Mouse (Mus musculus) liver, embryonic 14.5 days (tissue): ENCODE measurements around the gene Fzd4.

ENCODE experiments used
- CTCF ChIP-seq: IDR thresholded peaks from 2 replicates; pipeline ENCODE4 v1.5.1; 2016; ENCODE audit warnings: antibody characterized with exemption, low read depth, control low read depth
- EP300 ChIP-seq: IDR thresholded peaks from 2 replicates; pipeline ENCODE4 v1.6.1; 2016; ENCODE audit warnings: antibody characterized with exemption, low read depth

DNA sequence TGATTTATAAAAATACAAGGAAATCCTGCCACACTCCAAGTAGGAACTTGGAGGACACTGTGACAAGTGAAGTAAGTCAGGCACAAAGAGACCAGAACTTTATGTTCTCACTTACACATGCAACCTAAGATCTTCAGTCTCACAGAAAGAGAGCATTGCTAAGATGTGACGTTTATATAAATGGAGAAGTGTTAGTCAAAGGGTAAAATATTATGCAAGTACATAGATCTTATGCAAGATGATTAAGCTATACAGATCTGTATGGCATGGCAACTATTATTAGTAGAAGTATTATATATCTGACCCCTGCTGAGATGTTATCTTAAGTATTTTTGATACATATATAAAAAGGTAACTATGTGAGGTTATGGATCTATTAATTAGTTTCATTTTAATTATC is 8.8 kb upstream of the Fzd4 start:
- no peak for TF ChIP-seq CTCF
- TF ChIP-seq EP300, result no peak
